Mouse (Mus musculus) forebrain, embryonic 13.5 days (tissue): Measurements from ENCODE around the gene Slc6a8. TPM values are rescaled to one million over a fixed set of nuclear protein-coding genes. Genes with fewer than 3 reads are reported as not detected.

Experiments
- ATAC-seq: fragments of 200-750 bp; cut with Nextera tagmentation; 2 replicates; pipeline ENCODE4 v1.8.0; 2017
- H3K27ac ChIP-seq: fragments of 300-500 bp; sonication (generic); 2 replicates; pipeline ENCODE4 v1.5.1; 2015; ENCODE audit warnings: inconsistent platforms, mild to moderate bottlenecking, moderate library complexity
- H3K27me3 ChIP-seq: fragments of 300-500 bp; sonication (generic); 2 replicates; pipeline ENCODE4 v1.6.1; 2015; ENCODE audit warnings: mild to moderate bottlenecking, inconsistent platforms
- H3K36me3 ChIP-seq: fragments of 300-500 bp; sonication (generic); 2 replicates; pipeline ENCODE4 v1.6.1; 2015; ENCODE audit warnings: mild to moderate bottlenecking, inconsistent platforms; ENCODE audit not compliant: poor library complexity, severe bottlenecking
- H3K4me1 ChIP-seq: fragments of 300-500 bp; sonication (generic); 2 replicates; pipeline ENCODE4 v1.6.1; 2015; ENCODE audit warnings: inconsistent platforms
- H3K4me2 ChIP-seq: fragments of 300-500 bp; sonication (generic); 2 replicates; pipeline ENCODE4 v1.6.1; 2015; ENCODE audit warnings: inconsistent platforms, mild to moderate bottlenecking, moderate library complexity
- H3K4me3 ChIP-seq: fragments of 300-500 bp; sonication (generic); 2 replicates; pipeline ENCODE4 v1.5.1; 2015; ENCODE audit warnings: mild to moderate bottlenecking, inconsistent platforms
- H3K9ac ChIP-seq: fragments of 300-500 bp; sonication (generic); 2 replicates; pipeline ENCODE4 v1.6.1; 2015; ENCODE audit warnings: mild to moderate bottlenecking, inconsistent platforms
- H3K9me3 ChIP-seq: fragments of 300-500 bp; sonication (generic); replicated peaks from 2 replicates; pipeline ENCODE4 v1.6.1; 2016; ENCODE audit warnings: inconsistent platforms
- WGBS: fragments of 180-500 bp; shearing (Covaris S2); methylation state at CpG from one replicate; pipeline ENCODE4 v1.1.7; 2015; 5-methylcytosine and 5-hydroxymethylcytosine counted together
- polyA plus RNA-seq: library from polyadenylated mRNA; unstranded; fragments of >200 nt; fragmentation: Nextera tagmentation; extraction: Ambion mirVana; gene quantifications from 2 replicates; pipeline ENCODE4 v1.2.1, GENCODE M21; 2015

Slc6a8 gene
- polyA plus RNA-seq = 6.2 and 6.4 TPM in 2 replicates

DNA sequence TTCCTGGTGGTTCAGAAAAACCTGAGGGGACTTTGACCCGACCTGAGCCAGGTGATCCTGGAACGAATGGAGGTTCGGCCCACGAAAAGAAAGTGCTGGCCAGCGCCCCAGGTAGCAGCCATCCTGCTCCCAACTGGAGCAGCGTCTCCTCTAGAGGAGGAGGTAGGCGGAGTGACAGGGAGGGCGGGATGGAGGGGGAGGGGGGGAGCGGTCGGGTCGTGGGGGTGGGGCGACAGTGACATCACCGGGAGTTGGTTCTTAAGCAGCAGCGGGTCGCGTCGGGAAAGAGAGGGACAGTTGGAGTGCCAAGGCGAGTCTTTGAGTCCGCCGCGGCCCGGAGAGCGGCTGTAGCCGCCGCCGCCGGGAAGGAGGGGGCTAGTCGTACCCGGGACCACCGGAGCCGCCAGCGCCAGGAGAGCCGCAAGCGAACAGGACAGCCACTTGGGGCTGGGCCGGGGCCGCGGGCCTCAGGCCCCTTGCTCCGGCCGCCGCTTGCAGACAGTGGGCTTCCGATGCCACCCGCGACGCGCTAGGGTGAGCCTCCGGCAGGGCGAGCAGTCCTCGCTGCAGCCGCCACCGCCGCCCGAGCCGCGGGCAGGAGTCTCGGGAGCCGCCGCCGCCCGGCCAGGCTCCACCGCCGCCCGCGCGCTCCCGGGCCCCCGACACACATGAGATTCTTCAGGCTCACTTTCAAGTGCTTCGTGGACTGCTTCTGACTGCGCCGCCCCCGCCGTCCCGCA is at the start of gene Slc6a8:
Gene Slc6a8, plus strand, starts transcription at position 272 of the 740 bp plus-strand sequence.
- Histone ChIP-seq H3K4me2 (peak within 1 kb of the TSS; percentile 74), H3K27ac (peak within 1 kb of the TSS; percentile 54; the same call in 1 of the 2 replicates), H3K36me3 (peaks cover 18% of the 10 kb centered on the region), H3K4me3 (peak within 1 kb of the TSS; percentile 59), H3K9me3 (no peaks in the 10 kb centered on the region), H3K4me1 (peaks cover 15% of the 10 kb centered on the region; the same call in 1 of the 2 replicates), H3K27me3 (no peaks in the 10 kb centered on the region), H3K9ac (peak within 1 kb of the TSS; percentile 84)
- peak; percentile 79 for ATAC-seq
- 25% methylated on average over 45 of the region's 72 CpGs for WGBS

GRCm38 (mm10) chrX:73626981-73627380 is 46.0 kb upstream of the Slc6a8 start:
- Histone ChIP-seq H3K4me3 (no peak overlapping the region), H3K4me2 (no peak overlapping the region), H3K27ac (no peak overlapping the region), H3K4me1 (no peaks in the 10 kb centered on the region), H3K36me3 (no peaks in the 10 kb centered on the region), H3K9me3 (no peaks in the 10 kb centered on the region), H3K27me3 (no peaks in the 10 kb centered on the region), H3K9ac (no peak overlapping the region)
- no peak for ATAC-seq

DNA sequence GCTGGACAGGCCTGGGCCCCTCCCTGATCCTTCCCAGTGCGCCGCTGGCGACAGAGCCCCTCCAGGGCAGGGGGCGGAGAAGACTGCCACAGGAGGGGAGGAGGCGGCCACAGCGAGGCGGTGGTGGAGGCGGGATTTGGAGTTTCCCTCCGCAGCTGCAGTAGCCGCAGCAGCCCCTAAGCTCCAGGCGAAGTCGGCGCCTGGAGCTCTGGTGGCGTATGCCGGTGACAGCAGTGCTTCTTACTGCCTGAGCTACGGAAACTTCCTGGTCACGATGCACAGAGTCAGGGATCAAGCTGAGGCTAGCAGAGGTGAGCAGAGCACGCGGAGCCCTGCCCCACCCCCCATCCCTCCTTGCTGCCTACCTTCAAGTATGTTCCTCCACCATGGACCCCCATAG is 37.5 kb upstream of the Slc6a8 start:
- Histone ChIP-seq H3K27ac (no peak overlapping the region), H3K27me3 (peaks cover 58% of the 10 kb centered on the region), H3K4me3 (peak overlapping the region; percentile 9), H3K9me3 (no peaks in the 10 kb centered on the region), H3K4me1 (peaks cover 11% of the 10 kb centered on the region), H3K4me2 (peak overlapping the region; percentile 40), H3K36me3 (no peaks in the 10 kb centered on the region), H3K9ac (no peak overlapping the region)
- no peak for ATAC-seq
- 13% methylated on average over 16 of the region's 19 CpGs for WGBS

- H3K27ac ChIP-seq = no peak overlapping the region
- WGBS = 30% methylated on average over 17 of the region's 19 CpGs
- peaks cover 71% of the 10 kb centered on the region for H3K27me3 ChIP-seq
- H3K9ac ChIP-seq = peak overlapping the region; percentile 40
- peaks cover 11% of the 10 kb centered on the region for H3K4me1 ChIP-seq
- no peaks in the 10 kb centered on the region for H3K36me3 ChIP-seq
- peak overlapping the region; percentile 62 for H3K4me2 ChIP-seq
- H3K9me3 ChIP-seq = no peaks in the 10 kb centered on the region
- ATAC-seq = peak; percentile 20; the same call in 1 of the 2 replicates
- H3K4me3 ChIP-seq = peak overlapping the region; percentile 33
Observed at GRCm38 (mm10) chrX:73637415-73637814, 35.5 kb upstream of the Slc6a8 start.

GRCm38 (mm10) chrX:73639255-73639675 is 33.7 kb upstream of the Slc6a8 start, which contains the start of gene Dusp9:
Dusp9 (plus strand) TSS chrX:73639419.
- H3K9me3 ChIP-seq = no peaks in the 10 kb centered on the region
- peak within 1 kb of the TSS; percentile 41 for H3K9ac ChIP-seq
- no peaks in the 10 kb centered on the region for H3K36me3 ChIP-seq
- H3K4me3 ChIP-seq = peak within 1 kb of the TSS; percentile 33
- H3K27ac ChIP-seq = no peak within 1 kb of the TSS
- peaks cover 11% of the 10 kb centered on the region for H3K4me1 ChIP-seq
- WGBS = 26% methylated on average over 28 of the region's 28 CpGs
- ATAC-seq = peak; percentile 82
- peak within 1 kb of the TSS; percentile 58 for H3K4me2 ChIP-seq
- peaks cover 70% of the 10 kb centered on the region for H3K27me3 ChIP-seq

- Histone ChIP-seq H3K9me3 (no peaks in the 10 kb centered on the region), H3K4me2 (peak overlapping the region; percentile 58), H3K9ac (peak overlapping the region; percentile 16; the same call in 1 of the 2 replicates), H3K36me3 (no peaks in the 10 kb centered on the region), H3K27me3 (peaks cover 62% of the 10 kb centered on the region), H3K27ac (no peak overlapping the region), H3K4me1 (peaks cover 11% of the 10 kb centered on the region), H3K4me3 (peak overlapping the region; percentile 33)
- no peak for ATAC-seq
- 30% methylated on average over 37 of the region's 41 CpGs for WGBS
Observed at GRCm38 (mm10) chrX:73639901-73640469, 33.0 kb upstream of the Slc6a8 start.

GRCm38 (mm10) chrX:73645121-73645520 is 27.8 kb upstream of the Slc6a8 start:
- Histone ChIP-seq H3K4me3 (no peak overlapping the region), H3K27me3 (peaks cover 15% of the 10 kb centered on the region)
- 26% methylated on average over 4 of the region's 4 CpGs for WGBS

GRCm38 (mm10) chrX:73650869-73651268 is 22.1 kb upstream of the Slc6a8 start:
- Histone ChIP-seq H3K4me3 (no peak overlapping the region), H3K36me3 (no peaks in the 10 kb centered on the region), H3K4me1 (no peaks in the 10 kb centered on the region), H3K9ac (no peak overlapping the region), H3K4me2 (no peak overlapping the region), H3K27ac (no peak overlapping the region), H3K9me3 (no peaks in the 10 kb centered on the region), H3K27me3 (no peaks in the 10 kb centered on the region)
- WGBS = 82% methylated on average over 3 of the region's 3 CpGs
- no peak for ATAC-seq

More at GRCm38 (mm10) chrX:73645121-73645520, 27.8 kb upstream of the Slc6a8 start:
- no peak overlapping the region for H3K27ac ChIP-seq
- no peaks in the 10 kb centered on the region for H3K9me3 ChIP-seq
- H3K4me1 ChIP-seq = no peaks in the 10 kb centered on the region
- H3K4me2 ChIP-seq = no peak overlapping the region
- no peak overlapping the region for H3K9ac ChIP-seq
- H3K36me3 ChIP-seq = no peaks in the 10 kb centered on the region
- ATAC-seq = no peak

DNA sequence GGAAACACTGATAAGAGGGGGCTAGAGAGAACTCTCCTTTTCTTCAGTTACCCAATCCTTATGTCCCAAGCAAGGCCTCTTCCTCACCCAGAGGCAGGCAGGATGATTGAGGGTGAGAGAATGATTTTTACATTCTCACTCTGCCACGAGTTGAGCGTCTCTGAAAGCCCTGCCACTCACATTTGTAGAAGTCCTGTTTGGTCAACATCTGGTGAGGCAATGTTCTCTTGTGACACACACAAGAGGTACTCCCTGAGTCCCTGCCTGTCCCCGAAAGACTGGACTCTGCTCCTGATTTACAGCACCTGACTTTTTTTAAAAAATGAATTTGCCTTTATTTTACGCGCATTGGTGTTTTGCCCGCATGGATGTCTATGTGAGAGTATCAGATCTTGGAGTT is 19.6 kb upstream of the Slc6a8 start:
- Histone ChIP-seq H3K9me3 (no peaks in the 10 kb centered on the region), H3K36me3 (no peaks in the 10 kb centered on the region), H3K27me3 (no peaks in the 10 kb centered on the region), H3K4me1 (peaks cover 4% of the 10 kb centered on the region; the same call in 1 of the 2 replicates), H3K9ac (no peak overlapping the region), H3K4me2 (no peak overlapping the region), H3K4me3 (no peak overlapping the region), H3K27ac (no peak overlapping the region)
- ATAC-seq = no peak
- 85% methylated on average over 6 of the region's 6 CpGs for WGBS

- H3K9ac ChIP-seq = no peak overlapping the region
- WGBS = 18% methylated on average over 6 of the region's 6 CpGs
- ATAC-seq = peak; percentile 65
- H3K4me3 ChIP-seq = no peak overlapping the region
- no peak overlapping the region for H3K27ac ChIP-seq
- no peaks in the 10 kb centered on the region for H3K36me3 ChIP-seq
- H3K4me2 ChIP-seq = no peak overlapping the region
- H3K27me3 ChIP-seq = no peaks in the 10 kb centered on the region
- no peaks in the 10 kb centered on the region for H3K9me3 ChIP-seq
- peaks cover 8% of the 10 kb centered on the region; the same call in 1 of the 2 replicates for H3K4me1 ChIP-seq
Observed at GRCm38 (mm10) chrX:73654177-73654576, 18.8 kb upstream of the Slc6a8 start.

GRCm38 (mm10) chrX:73655529-73655928 is 17.4 kb upstream of the Slc6a8 start:
- Histone ChIP-seq H3K4me1 (peaks cover 8% of the 10 kb centered on the region; the same call in 1 of the 2 replicates), H3K9me3 (no peaks in the 10 kb centered on the region), H3K27me3 (no peaks in the 10 kb centered on the region), H3K9ac (no peak overlapping the region), H3K4me2 (no peak overlapping the region), H3K36me3 (no peaks in the 10 kb centered on the region), H3K4me3 (no peak overlapping the region), H3K27ac (no peak overlapping the region)
- WGBS = 79% methylated on average over 3 of the region's 3 CpGs
- ATAC-seq = no peak

DNA sequence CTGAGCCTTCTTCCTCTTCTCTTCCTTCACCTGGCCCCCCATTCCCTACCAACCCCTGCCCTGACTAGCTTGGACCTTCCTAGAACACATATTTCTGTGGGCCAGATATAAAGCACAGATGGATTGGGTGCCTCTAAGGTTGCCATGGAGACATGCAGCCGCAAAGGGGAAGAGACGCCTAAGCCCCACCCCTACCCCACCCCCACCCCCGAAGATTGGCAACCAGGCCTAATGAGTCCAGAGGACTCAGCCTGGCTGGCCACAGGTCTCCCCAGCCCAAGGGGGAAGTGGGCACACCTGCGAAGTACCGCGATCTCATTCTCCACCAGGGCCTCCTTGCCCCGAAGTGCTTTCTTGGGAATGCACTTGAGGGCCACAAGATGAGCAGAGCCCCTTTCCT is 14.6 kb upstream of the Slc6a8 start:
- Histone ChIP-seq H3K4me3 (peak overlapping the region; percentile 9; the same call in 1 of the 2 replicates), H3K4me1 (peaks cover 8% of the 10 kb centered on the region; the same call in 1 of the 2 replicates), H3K9ac (no peak overlapping the region), H3K36me3 (no peaks in the 10 kb centered on the region), H3K9me3 (no peaks in the 10 kb centered on the region), H3K27ac (no peak overlapping the region), H3K27me3 (no peaks in the 10 kb centered on the region), H3K4me2 (peak overlapping the region; percentile 69)
- no peak for ATAC-seq
- WGBS = 40% methylated on average over 7 of the region's 7 CpGs
